Comparison of ENCODE assay signal across 14 mouse cellular contexts in genomic region chr17:35173329-35173728, GRCm38 (mm10). TPM values are rescaled to one million over a fixed set of nuclear protein-coding genes. Genes with fewer than 3 reads are reported as not detected.
DNase-seq lines count a peak whose midpoint lies in the region; ATAC-seq lines count a peak whose summit lies in the region.
"Had no signal": no experiment of that assay in that cellular context is flagged by ENCODE, and none has a peak within 500 bp of the region (broad histone marks: within the 10 kb centered on the region; RNA-seq: fewer than 3 reads in every experiment).

No protein-coding gene starts in this region.

- DNase-seq in spleen, adult 18-20 months: peak; percentile 46 to 59
- no peak for DNase-seq in spleen, adult 12 weeks (ENCODE audit: low spot score)
- no peak for DNase-seq in embryonic facial prominence, embryonic 14.5 days (ENCODE audit: low spot score)
- peak; percentile 74 for DNase-seq in splenic B cell, adult 2 months (ENCODE audit: low read depth, low spot score)
- no peak for DNase-seq in right cerebral cortex, adult 18-20 months
- DNase-seq in gastrocnemius, postnatal 4 days (ENCODE audit: low spot score in 2 of 2): no peak
- DNase-seq: cerebellum, adult 9-11 months; kidney, adult 9 months; lung, postnatal 36 days had no signal

- no peak for ATAC-seq in heart, embryonic 16.5 days (replicated peaks; ENCODE audit: extremely low read depth, insufficient read depth, low FRiP score)
- ATAC-seq in heart, embryonic 11.5 days (replicated peaks; ENCODE audit: insufficient number of reproducible peaks, low FRiP score, low TSS enrichment): no peak
- no peak for ATAC-seq in embryonic facial prominence, embryonic 14.5 days (ENCODE audit: low read depth)

- no peaks in the 10 kb centered on the region; the same call in 1 of the 2 replicates for H3K4me1 ChIP-seq in heart, embryonic 16.5 days (ENCODE audit: control insufficient read depth, insufficient read depth, low read length)
- H3K4me1 ChIP-seq in heart, embryonic 11.5 days (ENCODE audit: control insufficient read depth, insufficient read depth, low read length): no peaks in the 10 kb centered on the region
- peaks cover 6% of the 10 kb centered on the region; the same call in 1 of the 2 replicates for H3K4me1 ChIP-seq in embryonic facial prominence, embryonic 14.5 days (ENCODE audit: control insufficient read depth, insufficient read depth, low read length)
- H3K4me1 ChIP-seq: neural tube, embryonic 12.5 days had no signal

- H3K9me3 ChIP-seq in heart, embryonic 16.5 days (replicated peaks; ENCODE audit: control insufficient read depth, low read length): no peaks in the 10 kb centered on the region
- H3K9me3 ChIP-seq in heart, embryonic 11.5 days (replicated peaks; ENCODE audit: control insufficient read depth, low read length): no peaks in the 10 kb centered on the region
- H3K9me3 ChIP-seq in embryonic facial prominence, embryonic 14.5 days (ENCODE audit: control insufficient read depth, low read length): no peaks in the 10 kb centered on the region
- H3K9me3 ChIP-seq: limb, embryonic 12.5 days; neural tube, embryonic 12.5 days had no signal

- peak overlapping the region; percentile 42; the same call in 1 of the 2 replicates for H3K27ac ChIP-seq in heart, embryonic 16.5 days (ENCODE audit: low read length)
- H3K27ac ChIP-seq in heart, embryonic 11.5 days (ENCODE audit: low read depth, low read length): no peak overlapping the region
- no peak overlapping the region; the same call in 1 of the 2 replicates for H3K27ac ChIP-seq in embryonic facial prominence, embryonic 14.5 days (replicated peaks; ENCODE audit: low read depth, low read length)
- H3K27ac ChIP-seq: limb, embryonic 12.5 days; neural tube, embryonic 12.5 days had no signal

- H3K9ac ChIP-seq in heart, embryonic 16.5 days (ENCODE audit: low read length): no peak overlapping the region
- H3K9ac ChIP-seq in heart, embryonic 11.5 days (ENCODE audit: low read depth, low read length): no peak overlapping the region
- H3K9ac ChIP-seq in embryonic facial prominence, embryonic 14.5 days (ENCODE audit: low read depth, low read length): peak overlapping the region; percentile 19; the same call in 1 of the 2 replicates
- H3K9ac ChIP-seq: limb, embryonic 12.5 days; neural tube, embryonic 12.5 days had no signal

- no peaks in the 10 kb centered on the region for H3K27me3 ChIP-seq in heart, embryonic 16.5 days (ENCODE audit: control insufficient read depth, insufficient read depth, low read length)
- H3K27me3 ChIP-seq in heart, embryonic 11.5 days (ENCODE audit: control insufficient read depth, insufficient read depth, low read length): 0 out of 2 replicates have a peak, but pooled peaks cover 3% of the 10 kb centered on the region
- H3K27me3 ChIP-seq in embryonic facial prominence, embryonic 14.5 days (replicated peaks; ENCODE audit: control insufficient read depth, insufficient read depth, low read length): no peaks in the 10 kb centered on the region
- no peaks in the 10 kb centered on the region for H3K27me3 ChIP-seq in splenic B cell, adult 2 months (ENCODE audit: control insufficient read depth, insufficient read depth, low read length, poor library complexity, severe bottlenecking)
- H3K27me3 ChIP-seq: limb, embryonic 12.5 days; neural tube, embryonic 12.5 days had no signal

- H3K36me3 ChIP-seq in heart, embryonic 16.5 days (ENCODE audit: control insufficient read depth, insufficient read depth): no peaks in the 10 kb centered on the region
- no peaks in the 10 kb centered on the region for H3K36me3 ChIP-seq in heart, embryonic 11.5 days (ENCODE audit: control insufficient read depth, insufficient read depth, low read length)
- no peaks in the 10 kb centered on the region for H3K36me3 ChIP-seq in embryonic facial prominence, embryonic 14.5 days (ENCODE audit: control insufficient read depth, insufficient read depth, low read length)
- H3K36me3 ChIP-seq in splenic B cell, adult 2 months (ENCODE audit: control insufficient read depth, insufficient read depth, low read length, poor library complexity, severe bottlenecking): no peaks in the 10 kb centered on the region
- H3K36me3 ChIP-seq: limb, embryonic 12.5 days; neural tube, embryonic 12.5 days had no signal

- WGBS in heart, embryonic 16.5 days: 55% methylated on average over 3 of the region's 3 CpGs
- WGBS in heart, embryonic 11.5 days (ENCODE audit: insufficient replicate concordance): 61% methylated on average over 3 of the region's 3 CpGs
- 57% methylated on average over 3 of the region's 3 CpGs for WGBS in embryonic facial prominence, embryonic 14.5 days

- H3K4me3 ChIP-seq in heart, embryonic 16.5 days (ENCODE audit: low read length): no peak overlapping the region
- H3K4me3 ChIP-seq in heart, embryonic 11.5 days (ENCODE audit: low read depth, low read length): no peak overlapping the region
- no peak overlapping the region for H3K4me3 ChIP-seq in embryonic facial prominence, embryonic 14.5 days (ENCODE audit: low read depth, low read length)
- H3K4me3 ChIP-seq: limb, embryonic 12.5 days; neural tube, embryonic 12.5 days had no signal

- no peak overlapping the region for H3K4me2 ChIP-seq in heart, embryonic 16.5 days (ENCODE audit: low read depth, low read length)
- H3K4me2 ChIP-seq in heart, embryonic 11.5 days: no peak overlapping the region
- H3K4me2 ChIP-seq in embryonic facial prominence, embryonic 14.5 days (ENCODE audit: low read depth, low read length): no peak overlapping the region
- H3K4me2 ChIP-seq: limb, embryonic 12.5 days; neural tube, embryonic 12.5 days had no signal

RNA-seq across cellular contexts. Expression of gene Aif1, which starts 2.5 kb away (rescaled TPM):
- 6.0 and 10.9 TPM in 2 replicates for polyA plus RNA-seq in heart, embryonic 16.5 days (2015; fragmentation: Nextera tagmentation; extraction: Ambion mirVana)
- 2.7 and 4.2 TPM in 2 replicates for polyA plus RNA-seq in heart, embryonic 11.5 days (2014; fragmentation: Nextera tagmentation; extraction: Ambion mirVana)
- 16.5 and 17.7 TPM in 2 replicates for polyA plus RNA-seq in embryonic facial prominence, embryonic 14.5 days (2014; fragmentation: Nextera tagmentation; extraction: Ambion mirVana)
- total RNA-seq in gastrocnemius, postnatal 4 days (2021): 1 to 10 TPM; 6.0 to 6.3 TPM

RNA-seq across cellular contexts. Expression of gene Prrc2a, which starts 8.6 kb away (rescaled TPM):
- 103 and 113 TPM in 2 replicates for polyA plus RNA-seq in heart, embryonic 16.5 days (2015; fragmentation: Nextera tagmentation; extraction: Ambion mirVana)
- 128 and 163 TPM in 2 replicates for polyA plus RNA-seq in heart, embryonic 11.5 days (2014; fragmentation: Nextera tagmentation; extraction: Ambion mirVana)
- polyA plus RNA-seq in embryonic facial prominence, embryonic 14.5 days (2014; fragmentation: Nextera tagmentation; extraction: Ambion mirVana): 151 and 172 TPM in 2 replicates
- total RNA-seq in gastrocnemius, postnatal 4 days (2021): 100 to 1,000 TPM; 183 to 193 TPM

RNA-seq across cellular contexts. Expression of gene Lst1, which starts 14.9 kb away (rescaled TPM):
- polyA plus RNA-seq in heart, embryonic 16.5 days (2015; fragmentation: Nextera tagmentation; extraction: Ambion mirVana): 7.9 and 8.2 TPM in 2 replicates
- polyA plus RNA-seq in heart, embryonic 11.5 days (2014; fragmentation: Nextera tagmentation; extraction: Ambion mirVana): 4.9 and 5.0 TPM in 2 replicates
- polyA plus RNA-seq in embryonic facial prominence, embryonic 14.5 days (2014; fragmentation: Nextera tagmentation; extraction: Ambion mirVana): 22.2 and 26.9 TPM in 2 replicates
- 10 to 100 TPM in 1 of 2 experiments, 1 to 10 TPM in 1; 7.7 to 11.1 TPM for total RNA-seq in gastrocnemius, postnatal 4 days (2021)

RNA-seq across cellular contexts. Expression of gene Ltb, which starts 20.9 kb away (rescaled TPM):
- 3.5 and 6.4 TPM in 2 replicates for polyA plus RNA-seq in heart, embryonic 16.5 days (2015; fragmentation: Nextera tagmentation; extraction: Ambion mirVana)
- polyA plus RNA-seq in heart, embryonic 11.5 days (2014; fragmentation: Nextera tagmentation; extraction: Ambion mirVana): 0.42 TPM in 1 of 2 replicates, not detected in the other
- 2.0 and 3.3 TPM in 2 replicates for polyA plus RNA-seq in embryonic facial prominence, embryonic 14.5 days (2014; fragmentation: Nextera tagmentation; extraction: Ambion mirVana)
- total RNA-seq in gastrocnemius, postnatal 4 days (2021): under 1 TPM; 0.74 to 0.78 TPM

RNA-seq across cellular contexts. Expression of gene Tnf, which starts 28.5 kb away (rescaled TPM):
- polyA plus RNA-seq in heart, embryonic 16.5 days (2015; fragmentation: Nextera tagmentation; extraction: Ambion mirVana): 0.20 and 0.33 TPM in 2 replicates
- not detected in 2 replicates for polyA plus RNA-seq in heart, embryonic 11.5 days (2014; fragmentation: Nextera tagmentation; extraction: Ambion mirVana)
- 0.62 and 0.74 TPM in 2 replicates for polyA plus RNA-seq in embryonic facial prominence, embryonic 14.5 days (2014; fragmentation: Nextera tagmentation; extraction: Ambion mirVana)
- 1 to 10 TPM; 1.1 to 1.7 TPM for total RNA-seq in gastrocnemius, postnatal 4 days (2021)
- polyA plus RNA-seq: forebrain, embryonic 11.5 days; limb, embryonic 12.5 days; neural tube, embryonic 12.5 days had no signal

Comparison
In these comparisons a context has a peak if more than half of its experiments do, and no peak if none do; other contexts are left out.
1. DNase-seq: peak in spleen, adult 18-20 months (2 of 2) and splenic B cell, adult 2 months (single experiment); none in spleen, adult 12 weeks (single experiment), embryonic facial prominence, embryonic 14.5 days (single experiment), right cerebral cortex, adult 18-20 months (single experiment) and gastrocnemius, postnatal 4 days (0 of 2).